Mouse (Mus musculus): ENCODE results near the gene Slc39a12. TPM values are rescaled to one million over a fixed set of nuclear protein-coding genes. Genes with fewer than 3 reads are reported as not detected.

Gene Slc39a12
- polyA plus RNA-seq, 1 experiment from 2014 or later: 4.3 TPM

DNA sequence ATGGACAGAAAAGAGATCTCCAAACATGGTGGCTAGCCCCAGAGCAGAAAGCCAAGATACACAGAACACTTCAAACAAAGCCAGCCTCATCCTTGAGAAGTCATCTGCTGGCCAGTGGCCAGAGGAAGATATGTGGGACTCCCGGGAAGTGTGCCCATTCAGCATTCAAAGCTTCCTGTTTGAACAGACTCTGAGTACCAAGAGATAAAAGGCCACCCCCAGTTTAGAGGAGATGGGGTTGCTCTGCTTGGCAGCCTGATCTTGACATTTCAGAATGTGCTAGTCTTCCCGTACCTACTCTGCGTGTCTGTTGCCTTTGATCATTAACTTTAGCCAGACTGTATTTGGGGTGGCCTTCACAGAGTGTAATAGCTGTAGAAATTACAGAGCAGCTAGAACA, 155.2 kb downstream of the Slc39a12 start:
- 57% methylated on average over 3 of the region's 3 CpGs for whole genome bisulfite sequencing
- H3K9ac ChIP-seq (replicated peaks; ENCODE audit: low read depth, low read length): no peak overlapping the region
- H3K4me2 ChIP-seq (ENCODE audit: low read depth, low read length): no peak overlapping the region
- H3K27me3 ChIP-seq (ENCODE audit: control insufficient read depth, insufficient read depth, low read length): no peaks in the 10 kb centered on the region
- H3K4me1 ChIP-seq (ENCODE audit: control insufficient read depth, insufficient read depth, low read length): no peaks in the 10 kb centered on the region
- no peak overlapping the region for H3K27ac ChIP-seq (ENCODE audit: low read depth, low read length)
- no peaks in the 10 kb centered on the region for H3K36me3 ChIP-seq (ENCODE audit: control insufficient read depth, insufficient read depth, low read length)
- no peak for ATAC-seq (ENCODE audit: low read depth)
- no peaks in the 10 kb centered on the region for H3K9me3 ChIP-seq (ENCODE audit: control insufficient read depth, low read length)
- no peak overlapping the region for H3K4me3 ChIP-seq (ENCODE audit: low read depth, low read length)

DNA sequence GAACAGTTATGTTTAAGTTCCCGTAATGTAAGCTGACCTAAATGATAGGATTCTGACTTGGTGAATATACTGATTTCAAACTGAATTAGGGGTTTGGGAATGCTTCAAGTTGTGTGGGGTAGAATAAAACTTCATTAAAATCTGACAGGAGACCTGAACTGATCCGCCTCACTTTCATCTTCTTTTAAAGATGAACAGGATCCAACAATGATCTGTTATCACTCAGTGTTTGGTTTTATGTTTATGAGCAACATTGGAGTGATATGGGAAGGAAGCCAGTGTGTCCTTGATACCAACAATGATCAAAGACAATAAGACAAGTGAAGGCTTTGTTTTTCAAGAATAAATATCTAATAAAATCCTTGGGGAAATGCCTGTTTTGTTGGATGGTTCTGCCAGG, 155.7 kb downstream of the Slc39a12 start:
- Histone ChIP-seq H3K9me3 (ENCODE audit: control insufficient read depth, low read length) (no peaks in the 10 kb centered on the region), H3K4me2 (ENCODE audit: low read depth, low read length) (no peak overlapping the region), H3K9ac (replicated peaks; ENCODE audit: low read depth, low read length) (no peak overlapping the region), H3K27ac (ENCODE audit: low read depth, low read length) (no peak overlapping the region), H3K4me1 (ENCODE audit: control insufficient read depth, insufficient read depth, low read length) (no peaks in the 10 kb centered on the region), H3K4me3 (ENCODE audit: low read depth, low read length) (no peak overlapping the region), H3K27me3 (ENCODE audit: control insufficient read depth, insufficient read depth, low read length) (no peaks in the 10 kb centered on the region), H3K36me3 (ENCODE audit: control insufficient read depth, insufficient read depth, low read length) (no peaks in the 10 kb centered on the region)
- 85% methylated on average over 2 of the region's 2 CpGs for WGBS
- ATAC-seq (ENCODE audit: low read depth): no peak

Other genes starting within 250 kb of the Slc39a12 start
- 0.26 and 0.28 TPM in 2 replicates for gene Tmem236, start 213.8 kb upstream of the Slc39a12 start, polyA plus RNA-seq (2014; fragmentation: Nextera tagmentation; extraction: Ambion mirVana)
- 0.16 and 7.2 TPM in 2 replicates for gene Mrc1, start 158.9 kb upstream of the Slc39a12 start, polyA plus RNA-seq (2014; fragmentation: Nextera tagmentation; extraction: Ambion mirVana)
- gene Cacnb2, start 214.8 kb downstream of the Slc39a12 start, polyA plus RNA-seq (2014; fragmentation: Nextera tagmentation; extraction: Ambion mirVana): 5.6 and 12.7 TPM in 2 replicates

Measured in neural tube, embryonic 14.5 days (tissue).